Mouse (Mus musculus) kidney, postnatal 25 days (tissue): ENCODE measurements around the gene Mast3.

Experiments
- DNase-seq, 2 experiments: peaks; one replicate each; pipeline ENCODE4 v3.0.0; 2021; ENCODE audit warnings: mixed read lengths in 2 of 2

The Mast3 gene

DNA sequence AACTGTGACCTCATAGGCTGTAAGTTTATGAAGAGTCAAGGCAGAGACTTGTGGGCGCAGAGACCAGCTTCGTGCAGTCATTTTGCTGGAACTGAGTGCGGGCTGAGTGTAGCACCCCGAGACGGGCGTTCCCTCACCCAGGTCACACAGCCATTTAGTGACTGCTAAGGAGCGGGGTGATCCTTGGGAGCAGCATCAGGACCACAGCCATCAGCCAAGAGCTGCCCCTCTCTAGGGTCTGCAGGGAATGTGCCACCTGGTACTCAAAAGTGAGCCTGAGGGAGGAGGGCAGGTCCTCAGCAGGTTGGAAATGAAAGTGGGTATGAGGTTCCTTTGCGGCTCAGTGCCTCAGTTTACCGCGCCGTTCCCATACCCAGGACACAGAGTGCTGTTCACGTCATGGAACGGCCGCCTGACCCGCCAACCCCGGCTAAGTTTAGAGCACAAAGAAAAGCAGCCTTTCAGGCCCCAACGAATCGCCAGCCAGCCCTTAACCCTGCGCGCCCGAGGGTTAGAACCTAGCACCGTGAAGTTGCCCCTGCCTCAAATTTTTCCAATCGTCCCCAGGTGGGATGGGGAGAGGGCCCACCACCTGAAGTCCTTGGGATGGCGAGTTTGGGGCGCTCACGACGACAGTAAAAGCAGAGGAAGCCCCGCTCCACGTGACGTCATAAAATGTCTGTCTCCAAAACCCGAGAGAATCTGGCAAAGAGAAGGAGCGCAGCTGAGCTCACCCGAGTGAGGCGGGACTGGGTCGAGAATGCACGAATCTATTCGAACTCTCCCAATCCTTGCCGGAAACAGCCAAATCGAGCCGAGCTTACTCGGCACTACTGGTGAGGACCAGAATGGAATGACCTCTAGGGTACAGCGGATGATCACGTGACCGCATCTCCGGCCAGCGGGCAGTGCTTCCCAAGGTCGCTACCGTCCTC is 60.9 kb downstream of the Mast3 start:
- peak; percentile 92 to 95 for DNase-seq

DNA sequence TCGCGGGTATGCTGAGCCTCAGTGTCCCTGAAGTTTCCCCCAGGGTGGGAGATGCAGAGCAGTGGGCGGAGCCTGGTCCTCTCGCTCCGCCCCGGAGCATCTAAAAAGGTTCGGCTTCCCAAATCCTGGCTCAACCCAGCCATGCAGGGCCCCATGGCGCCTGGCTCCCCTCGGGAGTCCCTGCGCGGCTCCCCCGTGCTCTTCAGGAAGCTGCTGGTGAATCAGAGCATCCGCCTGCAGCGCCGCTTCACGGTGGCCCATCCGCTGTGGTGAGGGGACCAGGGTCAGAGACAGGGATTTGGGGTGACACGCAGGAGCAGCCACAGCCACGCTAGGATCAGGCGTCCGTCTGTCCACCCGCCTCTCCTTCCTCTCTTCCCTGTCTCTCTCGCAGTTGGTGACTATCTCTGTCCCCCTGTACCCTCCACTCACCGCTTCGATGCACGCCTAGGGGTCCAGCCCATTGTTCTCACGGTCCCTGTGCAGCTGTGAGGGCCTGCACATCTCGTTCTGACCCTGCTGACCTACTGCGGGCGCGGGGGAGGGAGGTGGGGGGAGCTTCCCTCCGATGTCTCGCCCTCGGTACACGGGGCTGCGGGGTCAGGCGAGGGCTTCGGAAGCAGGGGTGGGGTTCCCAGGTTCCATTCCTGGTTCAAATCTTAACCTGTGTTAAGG is 61.7 kb downstream of the Mast3 start:
- DNase-seq: peak in 1 of 2 experiments; percentile 67

DNA sequence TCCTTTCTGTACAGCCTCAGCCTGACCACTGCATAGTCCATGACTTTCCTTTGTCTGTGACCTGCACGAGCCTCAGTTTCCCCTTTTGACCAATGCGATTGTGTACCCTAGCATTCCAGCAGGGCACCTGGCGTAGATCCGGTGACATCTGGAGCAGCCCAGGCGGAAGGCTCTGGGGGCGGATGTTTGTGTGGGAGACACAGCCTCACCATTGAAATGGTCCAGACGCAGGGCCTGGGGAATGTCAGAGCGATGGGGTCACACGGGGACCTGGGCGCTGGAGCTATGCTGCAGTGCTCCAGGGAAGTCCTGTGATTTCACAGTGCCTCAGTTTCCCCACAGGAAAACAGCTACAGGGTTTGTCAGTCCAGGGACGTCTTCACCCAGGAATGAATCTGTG is 62.7 kb downstream of the Mast3 start:
- DNase-seq: peak in 1 of 2 experiments; percentile 35

GRCm38 (mm10) chr8:70741661-70742060 is 63.2 kb downstream of the Mast3 start:
- peak in 1 of 2 experiments; percentile 22 for DNase-seq

DNA sequence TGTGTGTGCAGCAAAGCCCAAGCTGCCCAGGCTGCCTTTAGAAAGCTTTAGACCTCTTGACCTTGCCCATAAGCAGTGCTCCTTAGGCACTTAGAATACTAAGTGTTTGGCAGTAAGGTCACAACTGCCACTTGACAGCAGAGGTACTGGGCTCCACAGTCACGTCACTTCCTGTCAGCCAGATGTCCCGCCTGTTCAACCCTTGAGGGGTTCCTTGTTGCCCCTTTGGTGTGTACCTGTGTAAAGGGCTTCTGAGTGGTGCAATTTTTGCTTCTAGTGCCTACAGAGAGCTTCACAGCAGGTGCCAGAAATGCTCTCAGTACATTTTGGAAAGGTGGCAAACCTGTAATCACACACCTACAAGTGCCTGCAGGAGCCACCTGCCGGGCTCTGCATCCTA is 66.6 kb downstream of the Mast3 start:
- DNase-seq: peak in 1 of 2 experiments; percentile 23

- peak in 1 of 2 experiments; percentile 22 for DNase-seq
Measured at GRCm38 (mm10) chr8:70737705-70738104, 67.1 kb downstream of the Mast3 start.

- DNase-seq: peak in 1 of 2 experiments; percentile 33
Measured at GRCm38 (mm10) chr8:70730956-70731355, 73.9 kb downstream of the Mast3 start.

- DNase-seq: peak in 1 of 2 experiments; percentile 57
Measured at GRCm38 (mm10) chr8:70729808-70730475, 74.9 kb downstream of the Mast3 start.
